Mouse (Mus musculus) midbrain, embryonic 11.5 days (tissue): ENCODE measurements around the gene D930007J09Rik. TPM values are rescaled to one million over a fixed set of nuclear protein-coding genes. Genes with fewer than 3 reads are reported as not detected.

Experiments used
- ATAC-seq: fragments of 200-750 bp; cut with Nextera tagmentation; 2 replicates; pipeline ENCODE4 v1.8.0; 2017; ENCODE audit warnings: moderate TSS enrichment, moderate library complexity; ENCODE audit not compliant: low FRiP score
- DNase-seq: peaks from one replicate; pipeline ENCODE4 v3.0.0; 2015; ENCODE audit warnings: low spot score; ENCODE audit errors: missing footprints
- H3K27ac ChIP-seq: fragments of 300-500 bp; sonication (generic); 2 replicates; pipeline ENCODE4 v1.5.1; 2014; ENCODE audit warnings: low read depth, low read length
- H3K27me3 ChIP-seq: fragments of 300-500 bp; sonication (generic); 2 replicates; pipeline ENCODE4 v1.6.1; 2014; ENCODE audit warnings: mild to moderate bottlenecking, low read length, moderate library complexity, mixed read lengths; ENCODE audit not compliant: control insufficient read depth, insufficient read depth
- H3K36me3 ChIP-seq: fragments of 300-500 bp; sonication (generic); 2 replicates; pipeline ENCODE4 v1.6.1; 2014; ENCODE audit warnings: mild to moderate bottlenecking, low read length, moderate library complexity, mixed read lengths; ENCODE audit not compliant: control insufficient read depth, insufficient read depth
- H3K4me1 ChIP-seq: fragments of 300-500 bp; sonication (generic); 2 replicates; pipeline ENCODE4 v1.6.1; 2014; ENCODE audit warnings: low read length; ENCODE audit not compliant: control insufficient read depth, insufficient read depth
- H3K4me2 ChIP-seq: fragments of 300-500 bp; sonication (generic); 2 replicates; pipeline ENCODE4 v1.6.1; 2014; ENCODE audit warnings: mild to moderate bottlenecking, moderate library complexity
- H3K4me3 ChIP-seq: fragments of 300-500 bp; sonication (generic); 2 replicates; pipeline ENCODE4 v1.5.1; 2014; ENCODE audit warnings: low read depth, low read length
- H3K9ac ChIP-seq: fragments of 300-500 bp; sonication (generic); 2 replicates; pipeline ENCODE4 v1.6.1; 2014; ENCODE audit warnings: low read length
- H3K9me3 ChIP-seq: fragments of 300-500 bp; sonication (generic); 2 replicates; pipeline ENCODE4 v1.6.1; 2016; ENCODE audit warnings: low read length; ENCODE audit not compliant: control insufficient read depth
- WGBS: fragments of 180-500 bp; shearing (Covaris S2); extraction: QIAGEN DNeasy Blood & Tissue Kit; methylation state at CpG from one replicate; pipeline ENCODE4 v1.1.7; 2014; 5-methylcytosine and 5-hydroxymethylcytosine counted together
- polyA plus RNA-seq: library from polyadenylated mRNA; unstranded; fragments of >200 nt; fragmentation: Nextera tagmentation; extraction: Ambion mirVana; gene quantifications from 2 replicates; pipeline ENCODE4 v1.2.1, GENCODE M21; 2014

Gene D930007J09Rik
- polyA plus RNA-seq, 1 experiment from 2014 or later = not detected

GRCm38 (mm10) chr13:32839314-32839713 lies 36.7 kb upstream of the D930007J09Rik start:
- Histone ChIP-seq H3K9ac (no peak overlapping the region), H3K9me3 (no peaks in the 10 kb centered on the region), H3K27me3 (no peaks in the 10 kb centered on the region), H3K36me3 (no peaks in the 10 kb centered on the region), H3K4me3 (no peak overlapping the region), H3K4me1 (no peaks in the 10 kb centered on the region), H3K27ac (no peak overlapping the region), H3K4me2 (no peak overlapping the region)
- no peak for ATAC-seq
- 40% methylated on average over 1 of the region's 1 CpGs for WGBS
- no peak for DNase-seq

GRCm38 (mm10) chr13:32834513-32834912 lies 31.9 kb upstream of the D930007J09Rik start:
- H3K27ac ChIP-seq = no peak overlapping the region
- no peak for ATAC-seq
- 92% methylated on average over 5 of the region's 5 CpGs for WGBS

GRCm38 (mm10) chr13:32833237-32833636 lies 30.6 kb upstream of the D930007J09Rik start:
- Histone ChIP-seq H3K9ac (no peak overlapping the region), H3K9me3 (no peaks in the 10 kb centered on the region), H3K4me3 (no peak overlapping the region), H3K27ac (no peak overlapping the region), H3K36me3 (no peaks in the 10 kb centered on the region), H3K27me3 (no peaks in the 10 kb centered on the region), H3K4me2 (no peak overlapping the region), H3K4me1 (no peaks in the 10 kb centered on the region)
- ATAC-seq (no peak), DNase-seq (no peak)
- 79% methylated on average over 6 of the region's 6 CpGs for WGBS

More at GRCm38 (mm10) chr13:32834513-32834912, 31.9 kb upstream of the D930007J09Rik start:
- Histone ChIP-seq H3K4me2 (no peak overlapping the region), H3K4me1 (no peaks in the 10 kb centered on the region), H3K9me3 (no peaks in the 10 kb centered on the region), H3K4me3 (no peak overlapping the region), H3K9ac (no peak overlapping the region), H3K27me3 (no peaks in the 10 kb centered on the region), H3K36me3 (no peaks in the 10 kb centered on the region)
- no peak for DNase-seq

GRCm38 (mm10) chr13:32832776-32833175 lies 30.1 kb upstream of the D930007J09Rik start:
- Histone ChIP-seq H3K27me3 (no peaks in the 10 kb centered on the region), H3K27ac (no peak overlapping the region), H3K4me2 (no peak overlapping the region), H3K9me3 (no peaks in the 10 kb centered on the region), H3K4me3 (no peak overlapping the region), H3K9ac (no peak overlapping the region), H3K4me1 (no peaks in the 10 kb centered on the region), H3K36me3 (no peaks in the 10 kb centered on the region)
- 77% methylated on average over 3 of the region's 3 CpGs for WGBS
- DNase-seq = no peak
- ATAC-seq = no peak

GRCm38 (mm10) chr13:32831505-32832273 lies 29.0 kb upstream of the D930007J09Rik start:
- no peaks in the 10 kb centered on the region for H3K9me3 ChIP-seq

GRCm38 (mm10) chr13:32828886-32829285 lies 26.2 kb upstream of the D930007J09Rik start:
- Histone ChIP-seq H3K9me3 (no peaks in the 10 kb centered on the region), H3K4me1 (no peaks in the 10 kb centered on the region), H3K27me3 (no peaks in the 10 kb centered on the region), H3K9ac (no peak overlapping the region), H3K4me3 (no peak overlapping the region), H3K4me2 (no peak overlapping the region), H3K36me3 (no peaks in the 10 kb centered on the region), H3K27ac (no peak overlapping the region)
- DNase-seq (no peak), ATAC-seq (no peak)
- 91% methylated on average over 4 of the region's 4 CpGs for WGBS

More at GRCm38 (mm10) chr13:32831505-32832273, 29.0 kb upstream of the D930007J09Rik start:
- no peaks in the 10 kb centered on the region for H3K36me3 ChIP-seq
- WGBS = 84% methylated on average over 3 of the region's 3 CpGs
- H3K4me3 ChIP-seq = no peak overlapping the region
- no peak for DNase-seq
- H3K9ac ChIP-seq = no peak overlapping the region
- no peaks in the 10 kb centered on the region for H3K4me1 ChIP-seq
- H3K4me2 ChIP-seq = no peak overlapping the region
- no peaks in the 10 kb centered on the region for H3K27me3 ChIP-seq
- no peak overlapping the region for H3K27ac ChIP-seq
- ATAC-seq = no peak

- no peak overlapping the region for H3K4me2 ChIP-seq
- no peaks in the 10 kb centered on the region for H3K9me3 ChIP-seq
- H3K36me3 ChIP-seq = no peaks in the 10 kb centered on the region
- H3K4me3 ChIP-seq = no peak overlapping the region
- no peaks in the 10 kb centered on the region for H3K27me3 ChIP-seq
- no peaks in the 10 kb centered on the region for H3K4me1 ChIP-seq
- H3K27ac ChIP-seq = no peak overlapping the region
- DNase-seq = peak; percentile 88
- ATAC-seq = peak; percentile 65
- 67% methylated on average over 4 of the region's 4 CpGs for WGBS
- no peak overlapping the region for H3K9ac ChIP-seq
Observed at GRCm38 (mm10) chr13:32827951-32828350, 25.3 kb upstream of the D930007J09Rik start.

GRCm38 (mm10) chr13:32827111-32827822 lies 24.6 kb upstream of the D930007J09Rik start:
- Histone ChIP-seq H3K27ac (no peak overlapping the region), H3K9me3 (no peaks in the 10 kb centered on the region), H3K4me1 (no peaks in the 10 kb centered on the region), H3K36me3 (no peaks in the 10 kb centered on the region), H3K27me3 (no peaks in the 10 kb centered on the region), H3K4me3 (no peak overlapping the region), H3K4me2 (no peak overlapping the region), H3K9ac (no peak overlapping the region)
- ATAC-seq (peak; percentile 16), DNase-seq (no peak)
- 92% methylated on average over 3 of the region's 3 CpGs for WGBS

GRCm38 (mm10) chr13:32825546-32825945 lies 22.9 kb upstream of the D930007J09Rik start:
- Histone ChIP-seq H3K4me3 (no peak overlapping the region), H3K27ac (no peak overlapping the region), H3K27me3 (no peaks in the 10 kb centered on the region), H3K9me3 (no peaks in the 10 kb centered on the region), H3K9ac (no peak overlapping the region), H3K4me1 (no peaks in the 10 kb centered on the region), H3K4me2 (no peak overlapping the region), H3K36me3 (no peaks in the 10 kb centered on the region)
- no peak for ATAC-seq
- no peak for DNase-seq
- 93% methylated on average over 8 of the region's 8 CpGs for WGBS
